Mouse (Mus musculus) embryonic fibroblast, embryonic 13.5 days (primary cell): ENCODE data around the gene H2afy. TPM values are rescaled to one million over a fixed set of nuclear protein-coding genes. Genes with fewer than 3 reads are reported as not detected.

Experiments used
- H3K27ac ChIP-seq: 2 replicates; pipeline ENCODE4 v1.5.1; 2012; ENCODE audit warnings: low read length, control low read depth, inconsistent platforms; ENCODE audit not compliant: insufficient read depth
- H3K4me1 ChIP-seq: 2 replicates; pipeline ENCODE4 v1.6.1; 2011; ENCODE audit warnings: low read length; ENCODE audit not compliant: control insufficient read depth, insufficient read depth
- H3K4me3 ChIP-seq: 2 replicates; pipeline ENCODE4 v1.5.1; 2011; ENCODE audit warnings: mild to moderate bottlenecking, control low read depth, low read length; ENCODE audit not compliant: insufficient read depth
- CTCF ChIP-seq: IDR thresholded peaks from 2 replicates; pipeline ENCODE4 v1.5.1; 2011; ENCODE audit warnings: mild to moderate bottlenecking, control low read depth, low read length, moderate library complexity, borderline replicate concordance; ENCODE audit not compliant: insufficient read depth
- POLR2A ChIP-seq: IDR thresholded peaks from 2 replicates; pipeline ENCODE4 v1.6.1; 2011; ENCODE audit warnings: low read depth, mild to moderate bottlenecking, control low read depth, low read length, moderate library complexity
- polyA plus RNA-seq: library from polyadenylated mRNA; stranded (reverse); fragments of >200 nt; gene quantifications from 2 replicates; pipeline ENCODE4 v1.2.4, GENCODE M21; 2011; ENCODE audit warnings: low read depth; ENCODE audit not compliant: missing spikeins, insufficient read length

Gene H2afy
- polyA plus RNA-seq, 1 experiment = 88.5 TPM

- Histone ChIP-seq H3K4me1 (peaks cover 4% of the 10 kb centered on the region; the same call in 1 of the 2 replicates), H3K4me3 (no peak overlapping the region), H3K27ac (no peak overlapping the region)
- TF ChIP-seq POLR2A (no peak), CTCF (no peak)
These were observed 111.1 kb downstream of the H2afy start for GRCm38 (mm10) chr13:56025027-56025410.

- TF ChIP-seq POLR2A = no peak
- no peak for TF ChIP-seq CTCF
- peaks cover 4% of the 10 kb centered on the region; the same call in 1 of the 2 replicates for H3K4me1 ChIP-seq
- H3K27ac ChIP-seq = no peak overlapping the region
- H3K4me3 ChIP-seq = no peak overlapping the region
These were observed 111.6 kb downstream of the H2afy start for GRCm38 (mm10) chr13:56024410-56025026.

Other genes with a start within 250 kb of the H2afy start
- not detected in 2 replicates for gene Tifab, start 42.5 kb upstream of the H2afy start, polyA plus RNA-seq
- gene Neurog1, start 115.8 kb upstream of the H2afy start, polyA plus RNA-seq = not detected in 2 replicates
- 78.9 and 102 TPM in 2 replicates for gene Cxcl14, start 160.2 kb upstream of the H2afy start, polyA plus RNA-seq